Mouse (Mus musculus) liver, embryonic 14.5 days (tissue): ENCODE results near the gene Cldn3.

Experiments
- CTCF ChIP-seq: IDR thresholded peaks from 2 replicates; pipeline ENCODE4 v1.5.1; 2016; ENCODE audit warnings: antibody characterized with exemption, low read depth, control low read depth
- EP300 ChIP-seq: IDR thresholded peaks from 2 replicates; pipeline ENCODE4 v1.6.1; 2016; ENCODE audit warnings: antibody characterized with exemption, low read depth

DNA sequence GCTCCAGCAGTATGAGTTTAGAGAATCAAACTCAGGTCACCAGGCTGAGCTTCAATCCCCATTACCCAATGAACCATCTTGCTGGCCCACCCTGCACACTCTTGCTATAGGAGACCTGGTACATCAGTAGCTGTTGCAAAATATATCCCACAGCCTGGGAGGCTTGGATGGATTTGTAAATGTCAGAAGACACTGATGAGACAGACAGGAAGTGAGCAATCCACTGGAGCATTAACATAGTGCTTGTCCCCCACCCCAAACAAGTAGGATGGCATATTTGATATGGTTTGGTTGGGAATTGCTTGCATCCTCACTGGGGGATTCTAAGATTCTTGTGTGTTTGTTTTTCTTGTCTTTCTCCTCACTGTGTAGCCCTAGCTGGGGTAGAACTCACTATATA, 12.9 kb upstream of the Cldn3 start:
- TF ChIP-seq EP300 (no peak), CTCF (no peak)
